Mouse (Mus musculus): ENCODE measurements around the gene Meltf. TPM values are rescaled to one million over a fixed set of nuclear protein-coding genes. Genes with fewer than 3 reads are reported as not detected.

The Meltf gene
- polyA plus RNA-seq, 1 experiment from 2014 or later, result 0.40 TPM

GRCm38 (mm10) chr16:31898546-31899326 lies 20.1 kb downstream of the Meltf start:
- Histone ChIP-seq H3K4me2 (replicated peaks) (no peak overlapping the region), H3K27me3 (no peaks in the 10 kb centered on the region), H3K4me1 (peaks cover 21% of the 10 kb centered on the region), H3K27ac (0 out of 2 replicates have a peak overlapping the region, but pooled peaks have one; percentile 1), H3K9me3 (replicated peaks) (peaks cover 10% of the 10 kb centered on the region), H3K4me3 (no peak overlapping the region), H3K9ac (no peak overlapping the region), H3K36me3 (no peaks in the 10 kb centered on the region)
- WGBS, result 71% methylated on average over 18 of the region's 18 CpGs
- ATAC-seq (ENCODE audit: low FRiP score), result peak; percentile 74

- Histone ChIP-seq H3K27me3 (no peaks in the 10 kb centered on the region; the same call in 1 of the 2 replicates), H3K27ac (no peak overlapping the region)
- 92% methylated on average over 1 of the region's 1 CpGs for WGBS
These were observed 23.3 kb downstream of the Meltf start for GRCm38 (mm10) chr16:31901886-31902285.

DNA sequence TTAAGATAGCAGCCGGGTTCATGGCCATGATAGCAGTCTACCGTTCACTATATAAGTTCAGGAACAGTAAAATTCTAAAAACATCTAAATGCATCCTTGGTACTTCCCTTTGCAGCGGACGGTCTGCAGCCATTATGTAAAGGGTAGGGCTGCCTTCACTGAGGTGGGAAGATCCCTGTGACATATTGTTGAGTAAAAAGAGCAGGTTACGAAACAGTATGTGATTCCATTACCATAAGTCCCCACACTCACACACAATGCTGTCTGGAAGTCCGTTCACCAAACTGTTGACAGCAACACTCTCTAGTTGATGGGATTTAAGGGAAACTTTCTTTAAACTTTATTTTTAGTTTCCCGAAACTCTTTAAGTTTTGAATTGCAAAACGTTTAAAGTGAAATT lies 24.6 kb downstream of the Meltf start:
- no peak for ATAC-seq (ENCODE audit: low FRiP score)
- H3K9me3 ChIP-seq (replicated peaks), result peaks cover 10% of the 10 kb centered on the region
- no peak overlapping the region for H3K4me3 ChIP-seq
- WGBS, result 91% methylated on average over 8 of the region's 8 CpGs
- H3K4me1 ChIP-seq, result peaks cover 21% of the 10 kb centered on the region
- no peaks in the 10 kb centered on the region; the same call in 1 of the 2 replicates for H3K27me3 ChIP-seq
- no peak overlapping the region for H3K4me2 ChIP-seq (replicated peaks)
- H3K9ac ChIP-seq, result no peak overlapping the region
- H3K36me3 ChIP-seq, result no peaks in the 10 kb centered on the region
- no peak overlapping the region for H3K27ac ChIP-seq

More at GRCm38 (mm10) chr16:31901886-31902285, 23.3 kb downstream of the Meltf start:
- H3K9ac ChIP-seq, result no peak overlapping the region
- no peak for ATAC-seq (ENCODE audit: low FRiP score)
- no peak overlapping the region for H3K4me3 ChIP-seq
- no peaks in the 10 kb centered on the region for H3K36me3 ChIP-seq
- H3K4me1 ChIP-seq, result peaks cover 32% of the 10 kb centered on the region
- no peak overlapping the region for H3K4me2 ChIP-seq (replicated peaks)
- peaks cover 10% of the 10 kb centered on the region for H3K9me3 ChIP-seq (replicated peaks)

- ATAC-seq (ENCODE audit: low FRiP score), result no peak
- no peak overlapping the region for H3K4me3 ChIP-seq
- peaks cover 15% of the 10 kb centered on the region for H3K4me1 ChIP-seq
- no peaks in the 10 kb centered on the region; the same call in 1 of the 2 replicates for H3K27me3 ChIP-seq
- no peaks in the 10 kb centered on the region for H3K36me3 ChIP-seq
- H3K9ac ChIP-seq, result no peak overlapping the region
- no peak overlapping the region for H3K27ac ChIP-seq
- WGBS, result 80% methylated on average over 4 of the region's 4 CpGs
- no peak overlapping the region for H3K4me2 ChIP-seq (replicated peaks)
- peaks cover 2% of the 10 kb centered on the region for H3K9me3 ChIP-seq (replicated peaks)
These were observed 26.7 kb downstream of the Meltf start for GRCm38 (mm10) chr16:31905331-31905730.

- H3K4me2 ChIP-seq (replicated peaks), result peak overlapping the region; percentile 43
- peak overlapping the region; percentile 19; the same call in 1 of the 2 replicates for H3K9ac ChIP-seq
- 0 out of 2 replicates have a peak overlapping the region, but pooled peaks have one; percentile 8 for H3K4me3 ChIP-seq
- H3K4me1 ChIP-seq, result peaks cover 15% of the 10 kb centered on the region
- H3K9me3 ChIP-seq (replicated peaks), result no peaks in the 10 kb centered on the region
- 35% methylated on average over 20 of the region's 20 CpGs for WGBS
- H3K27ac ChIP-seq, result peak overlapping the region; percentile 17; the same call in 1 of the 2 replicates
- H3K27me3 ChIP-seq, result no peaks in the 10 kb centered on the region; the same call in 1 of the 2 replicates
- ATAC-seq (ENCODE audit: low FRiP score), result 0 out of 2 replicates have a peak, but pooled peaks have one; percentile 16
- no peaks in the 10 kb centered on the region for H3K36me3 ChIP-seq
These were observed 27.5 kb downstream of the Meltf start for GRCm38 (mm10) chr16:31905891-31906825.

GRCm38 (mm10) chr16:31906896-31907295 lies 28.3 kb downstream of the Meltf start:
- H3K4me3 ChIP-seq, result 0 out of 2 replicates have a peak overlapping the region, but pooled peaks have one; percentile 8
- peak overlapping the region; percentile 43 for H3K4me2 ChIP-seq (replicated peaks)
- no peak for ATAC-seq (ENCODE audit: low FRiP score)
- peaks cover 15% of the 10 kb centered on the region for H3K4me1 ChIP-seq
- H3K36me3 ChIP-seq, result no peaks in the 10 kb centered on the region
- no peaks in the 10 kb centered on the region for H3K9me3 ChIP-seq (replicated peaks)
- WGBS, result 16% methylated on average over 9 of the region's 9 CpGs
- H3K27ac ChIP-seq, result 0 out of 2 replicates have a peak overlapping the region, but pooled peaks have one; percentile 17
- H3K27me3 ChIP-seq, result no peaks in the 10 kb centered on the region; the same call in 1 of the 2 replicates
- peak overlapping the region; percentile 19; the same call in 1 of the 2 replicates for H3K9ac ChIP-seq

DNA sequence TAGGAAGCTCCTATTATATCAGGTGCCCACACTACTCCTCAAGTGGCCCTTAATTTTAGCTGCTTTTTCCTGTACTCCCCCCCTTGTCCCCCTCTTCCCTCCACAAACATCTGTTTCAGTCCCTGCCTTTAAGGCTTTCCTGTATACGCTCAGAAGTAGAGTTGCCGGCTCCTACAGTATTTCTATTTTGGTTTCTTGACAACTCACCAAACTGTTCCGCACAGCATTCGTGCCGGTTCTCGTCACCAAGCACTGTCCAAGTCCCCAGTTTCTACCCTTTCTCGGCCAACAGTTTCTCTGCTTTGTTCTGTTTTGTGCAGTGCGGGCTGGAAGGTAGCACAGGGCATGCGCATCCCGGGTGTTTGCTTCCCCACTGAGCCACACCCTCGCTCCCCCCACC lies 30.3 kb downstream of the Meltf start:
- 64% methylated on average over 11 of the region's 11 CpGs for WGBS
- Histone ChIP-seq H3K9me3 (replicated peaks) (no peaks in the 10 kb centered on the region), H3K4me2 (replicated peaks) (peak overlapping the region; percentile 8; the same call in 1 of the 2 replicates), H3K27ac (no peak overlapping the region), H3K36me3 (no peaks in the 10 kb centered on the region), H3K4me1 (peaks cover 15% of the 10 kb centered on the region), H3K27me3 (no peaks in the 10 kb centered on the region; the same call in 1 of the 2 replicates), H3K4me3 (no peak overlapping the region), H3K9ac (no peak overlapping the region)
- no peak for ATAC-seq (ENCODE audit: low FRiP score)

DNA sequence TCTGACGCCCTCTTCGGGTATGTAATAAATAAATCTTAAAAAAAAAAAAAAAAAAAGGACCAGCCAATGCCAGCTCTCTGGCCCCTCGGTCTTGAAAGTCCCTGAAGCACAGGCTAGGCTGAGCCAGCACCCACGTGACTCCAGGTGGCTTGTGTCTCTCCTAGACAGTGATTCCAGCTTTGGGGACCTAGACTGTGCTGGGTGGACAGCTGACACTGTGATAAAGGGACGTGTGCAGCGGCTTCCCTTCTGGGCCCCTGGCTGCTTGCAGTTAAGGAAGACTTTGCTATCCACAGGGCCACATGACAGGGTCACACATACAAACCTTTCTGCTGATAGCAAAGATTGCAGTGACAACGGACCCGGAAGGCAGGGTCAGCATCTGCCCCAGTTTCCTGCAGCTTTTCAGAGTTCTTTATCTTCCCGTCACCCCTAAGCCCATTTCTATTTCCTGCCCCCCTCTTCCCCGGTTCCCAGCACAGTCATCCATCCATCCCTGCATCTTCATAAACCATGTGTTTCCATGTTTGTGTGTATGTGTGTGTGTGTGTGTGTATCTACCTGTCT lies 31.8 kb downstream of the Meltf start:
- H3K4me3 ChIP-seq, result no peak overlapping the region
- no peaks in the 10 kb centered on the region for H3K9me3 ChIP-seq (replicated peaks)
- no peaks in the 10 kb centered on the region; the same call in 1 of the 2 replicates for H3K27me3 ChIP-seq
- WGBS, result 75% methylated on average over 10 of the region's 10 CpGs
- H3K27ac ChIP-seq, result no peak overlapping the region
- no peak for ATAC-seq (ENCODE audit: low FRiP score)
- H3K4me2 ChIP-seq (replicated peaks), result no peak overlapping the region
- H3K4me1 ChIP-seq, result peaks cover 15% of the 10 kb centered on the region
- no peak overlapping the region for H3K9ac ChIP-seq
- no peaks in the 10 kb centered on the region for H3K36me3 ChIP-seq

DNA sequence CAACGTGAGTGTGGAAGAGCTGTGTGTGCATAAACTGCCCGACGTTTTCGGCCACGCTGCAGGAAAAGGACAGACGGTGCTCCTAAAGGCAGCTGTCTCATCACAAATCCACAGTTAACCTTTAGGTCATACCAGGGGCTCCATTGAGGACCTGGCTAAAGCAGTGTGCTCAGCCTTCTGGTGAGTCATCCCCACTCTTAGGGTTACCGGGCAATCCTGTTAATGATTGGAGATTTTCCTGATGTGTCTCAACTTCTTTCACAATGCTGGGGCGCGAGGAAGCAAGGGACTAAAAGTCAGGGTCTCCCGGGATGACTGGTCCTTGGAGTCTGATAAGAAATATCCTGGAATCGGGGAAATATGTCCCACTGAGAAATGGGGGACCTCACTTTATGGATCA lies 39.2 kb downstream of the Meltf start:
- WGBS, result 71% methylated on average over 11 of the region's 11 CpGs
- Histone ChIP-seq H3K9ac (no peak overlapping the region), H3K27ac (no peak overlapping the region), H3K9me3 (replicated peaks) (no peaks in the 10 kb centered on the region), H3K4me3 (no peak overlapping the region), H3K4me1 (peaks cover 2% of the 10 kb centered on the region), H3K4me2 (replicated peaks) (no peak overlapping the region), H3K36me3 (no peaks in the 10 kb centered on the region), H3K27me3 (no peaks in the 10 kb centered on the region)
- no peak for ATAC-seq (ENCODE audit: low FRiP score)

GRCm38 (mm10) chr16:31918248-31918724 lies 39.7 kb downstream of the Meltf start:
- Histone ChIP-seq H3K9me3 (replicated peaks) (no peaks in the 10 kb centered on the region), H3K4me1 (peaks cover 2% of the 10 kb centered on the region), H3K27ac (no peak overlapping the region), H3K4me2 (replicated peaks) (peak overlapping the region; percentile 37), H3K4me3 (no peak overlapping the region), H3K36me3 (no peaks in the 10 kb centered on the region), H3K9ac (0 out of 2 replicates have a peak overlapping the region, but pooled peaks have one; percentile 8), H3K27me3 (no peaks in the 10 kb centered on the region)
- 3% methylated on average over 14 of the region's 14 CpGs for WGBS
- ATAC-seq (ENCODE audit: low FRiP score), result no peak

GRCm38 (mm10) chr16:31924368-31924767 lies 45.8 kb downstream of the Meltf start:
- H3K4me3 ChIP-seq, result no peak overlapping the region
- H3K9me3 ChIP-seq (replicated peaks), result no peaks in the 10 kb centered on the region
- H3K36me3 ChIP-seq, result no peaks in the 10 kb centered on the region
- no peak for ATAC-seq (ENCODE audit: low FRiP score)
- H3K9ac ChIP-seq, result no peak overlapping the region
- H3K27me3 ChIP-seq, result no peaks in the 10 kb centered on the region
- no peak overlapping the region for H3K4me2 ChIP-seq (replicated peaks)
- no peak overlapping the region for H3K27ac ChIP-seq
- WGBS, result 86% methylated on average over 6 of the region's 6 CpGs
- no peaks in the 10 kb centered on the region; the same call in 1 of the 2 replicates for H3K4me1 ChIP-seq

Measured in hindbrain, embryonic 12.5 days (tissue).